8 mouse cellular contexts compared by ENCODE assay signal in genomic region chr7:74554608-74555311, GRCm38 (mm10). TPM values are rescaled to one million over a fixed set of nuclear protein-coding genes. Genes with fewer than 3 reads are reported as not detected.
DNase-seq lines count a peak whose midpoint lies in the region; ATAC-seq and TF ChIP-seq lines count a peak whose summit lies in the region.

Gene Slco3a1 (minus strand): TSS chr7:74554780.

- H3K4me3 ChIP-seq in forebrain, embryonic 13.5 days = peak within 1 kb of the TSS; percentile 72
- peak within 1 kb of the TSS; percentile 89 for H3K4me3 ChIP-seq in heart, postnatal 0 days (ENCODE audit: low read depth, low read length)
- H3K4me3 ChIP-seq in liver, embryonic 15.5 days (replicated peaks) = peak within 1 kb of the TSS; percentile 55
- H3K4me3 ChIP-seq in neural tube, embryonic 11.5 days (ENCODE audit: low read depth, low read length) = peak within 1 kb of the TSS; percentile 54
- H3K4me3 ChIP-seq in stomach, postnatal 0 days (ENCODE audit: low read depth, low read length) = peak within 1 kb of the TSS; percentile 79

- DNase-seq in CD4-positive helper T cell, adult 2 months (ENCODE audit: low read depth, low spot score) = peak; percentile 86
- DNase-seq in c-Kit-positive CD71-negative TER-119-negative erythroid progenitor cells, embryonic 14.5 days (ENCODE audit: low read depth) = peak; percentile 43
- DNase-seq in heart, postnatal 0 days (ENCODE audit: low spot score) = peak; percentile 53
- DNase-seq in kidney, postnatal 4 days = peak; percentile 76 to 86
- DNase-seq in neural tube, embryonic 11.5 days (ENCODE audit: low spot score) = peak; percentile 80
- DNase-seq in stomach, postnatal 0 days (ENCODE audit: low spot score) = peak; percentile 74

- peak; percentile 93 for ATAC-seq in forebrain, embryonic 13.5 days
- ATAC-seq in heart, postnatal 0 days (ENCODE audit: insufficient read depth, low read depth) = peak; percentile 66
- ATAC-seq in liver, embryonic 15.5 days (ENCODE audit: insufficient read depth) = peak; percentile 47
- peak; percentile 89 for ATAC-seq in neural tube, embryonic 11.5 days (ENCODE audit: insufficient read depth, low FRiP score, low TSS enrichment)
- peak; percentile 83 for ATAC-seq in stomach, postnatal 0 days (ENCODE audit: low FRiP score, low TSS enrichment)

- peak within 1 kb of the TSS; percentile 79 for H3K27ac ChIP-seq in forebrain, embryonic 13.5 days
- H3K27ac ChIP-seq in heart, postnatal 0 days (ENCODE audit: low read depth) = peak within 1 kb of the TSS; percentile 78
- no peak within 1 kb of the TSS for H3K27ac ChIP-seq in liver, embryonic 15.5 days (replicated peaks)
- peak within 1 kb of the TSS; percentile 54 for H3K27ac ChIP-seq in neural tube, embryonic 11.5 days (ENCODE audit: low read depth, low read length)
- peak within 1 kb of the TSS; percentile 80 for H3K27ac ChIP-seq in stomach, postnatal 0 days (replicated peaks)

- no peak for TF ChIP-seq EP300 in heart, postnatal 0 days (IDR thresholded peaks at IDR 0.05; ENCODE audit: low read depth)
- no peak for TF ChIP-seq EP300 in stomach, postnatal 0 days (optimal IDR thresholded peaks at IDR 0.05)

- H3K36me3 ChIP-seq in forebrain, embryonic 13.5 days (ENCODE audit: poor library complexity, severe bottlenecking) = no peaks in the 10 kb centered on the region
- no peaks in the 10 kb centered on the region for H3K36me3 ChIP-seq in heart, postnatal 0 days (replicated peaks; ENCODE audit: control insufficient read depth, insufficient read depth, low read length)
- no peaks in the 10 kb centered on the region for H3K36me3 ChIP-seq in liver, embryonic 15.5 days (replicated peaks)
- no peaks in the 10 kb centered on the region for H3K36me3 ChIP-seq in neural tube, embryonic 11.5 days (ENCODE audit: control insufficient read depth, insufficient read depth, low read length)
- no peaks in the 10 kb centered on the region for H3K36me3 ChIP-seq in stomach, postnatal 0 days (ENCODE audit: control insufficient read depth, insufficient read depth, low read length)

- H3K27me3 ChIP-seq in forebrain, embryonic 13.5 days = peaks cover 20% of the 10 kb centered on the region
- peaks cover 7% of the 10 kb centered on the region for H3K27me3 ChIP-seq in heart, postnatal 0 days (ENCODE audit: control insufficient read depth, insufficient read depth, low read length)
- H3K27me3 ChIP-seq in liver, embryonic 15.5 days = peaks cover 51% of the 10 kb centered on the region
- H3K27me3 ChIP-seq in neural tube, embryonic 11.5 days (ENCODE audit: control insufficient read depth, insufficient read depth, low read length) = peaks cover 6% of the 10 kb centered on the region; the same call in 1 of the 2 replicates
- H3K27me3 ChIP-seq in stomach, postnatal 0 days (ENCODE audit: control insufficient read depth, insufficient read depth, low read length) = no peaks in the 10 kb centered on the region

- H3K9me3 ChIP-seq in forebrain, embryonic 13.5 days (replicated peaks) = no peaks in the 10 kb centered on the region
- H3K9me3 ChIP-seq in heart, postnatal 0 days (replicated peaks; ENCODE audit: control insufficient read depth, low read length) = no peaks in the 10 kb centered on the region
- H3K9me3 ChIP-seq in liver, embryonic 15.5 days (replicated peaks) = no peaks in the 10 kb centered on the region
- H3K9me3 ChIP-seq in neural tube, embryonic 11.5 days (ENCODE audit: control insufficient read depth, low read length) = no peaks in the 10 kb centered on the region
- H3K9me3 ChIP-seq in stomach, postnatal 0 days (ENCODE audit: control insufficient read depth, low read length) = no peaks in the 10 kb centered on the region

- 2% methylated on average over 53 of the region's 66 CpGs for WGBS in forebrain, embryonic 13.5 days
- WGBS in heart, postnatal 0 days = 2% methylated on average over 56 of the region's 66 CpGs
- 1% methylated on average over 65 of the region's 66 CpGs for WGBS in liver, embryonic 15.5 days (ENCODE audit: insufficient replicate concordance)
- WGBS in neural tube, embryonic 11.5 days = 2% methylated on average over 51 of the region's 66 CpGs
- WGBS in stomach, postnatal 0 days = 3% methylated on average over 38 of the region's 66 CpGs

- peaks cover 26% of the 10 kb centered on the region for H3K4me1 ChIP-seq in forebrain, embryonic 13.5 days
- H3K4me1 ChIP-seq in heart, postnatal 0 days (ENCODE audit: control insufficient read depth, insufficient read depth) = peaks cover 10% of the 10 kb centered on the region; the same call in 1 of the 2 replicates
- peaks cover 6% of the 10 kb centered on the region; the same call in 1 of the 2 replicates for H3K4me1 ChIP-seq in liver, embryonic 15.5 days (replicated peaks)
- no peaks in the 10 kb centered on the region; the same call in 1 of the 2 replicates for H3K4me1 ChIP-seq in neural tube, embryonic 11.5 days (ENCODE audit: control insufficient read depth, insufficient read depth, low read length)
- H3K4me1 ChIP-seq in stomach, postnatal 0 days (replicated peaks; ENCODE audit: control insufficient read depth, insufficient read depth) = peaks cover 2% of the 10 kb centered on the region; the same call in 1 of the 2 replicates

- H3K4me2 ChIP-seq in forebrain, embryonic 13.5 days = peak within 1 kb of the TSS; percentile 87
- H3K4me2 ChIP-seq in heart, postnatal 0 days (ENCODE audit: low read depth, low read length) = peak within 1 kb of the TSS; percentile 99
- H3K4me2 ChIP-seq in liver, embryonic 15.5 days = peak within 1 kb of the TSS; percentile 73
- peak within 1 kb of the TSS; percentile 77 for H3K4me2 ChIP-seq in neural tube, embryonic 11.5 days (ENCODE audit: low read depth)
- H3K4me2 ChIP-seq in stomach, postnatal 0 days (replicated peaks; ENCODE audit: low read depth) = peak within 1 kb of the TSS; percentile 98

- H3K9ac ChIP-seq in forebrain, embryonic 13.5 days = peak within 1 kb of the TSS; percentile 83
- peak within 1 kb of the TSS; percentile 77 for H3K9ac ChIP-seq in heart, postnatal 0 days (replicated peaks; ENCODE audit: low read depth, low read length)
- no peak within 1 kb of the TSS; the same call in 1 of the 2 replicates for H3K9ac ChIP-seq in liver, embryonic 15.5 days
- peak within 1 kb of the TSS; percentile 73 for H3K9ac ChIP-seq in neural tube, embryonic 11.5 days (ENCODE audit: low read length)
- peak within 1 kb of the TSS; percentile 77 for H3K9ac ChIP-seq in stomach, postnatal 0 days (ENCODE audit: low read length)

- TF ChIP-seq CTCF in heart, postnatal 0 days (IDR thresholded peaks at IDR 0.05; ENCODE audit: low read depth) = peak; percentile 48
- TF ChIP-seq CTCF in stomach, postnatal 0 days (IDR thresholded peaks at IDR 0.05; ENCODE audit: low read depth) = peak; percentile 74

RNA-seq across cellular contexts. Expression of gene Slco3a1, which starts in this region (rescaled TPM):
- 14.0 and 16.5 TPM in 2 replicates for polyA plus RNA-seq in forebrain, embryonic 13.5 days (2015; fragmentation: Nextera tagmentation; extraction: Ambion mirVana)
- 19.3 and 24.8 TPM in 2 replicates for total RNA-seq in heart, postnatal 0 days (2014; rRNA removed; ENCODE audit: low replicate concordance)
- 10.2 and 10.5 TPM in 2 replicates for polyA plus RNA-seq in heart, postnatal 0 days (2015; fragmentation: Nextera tagmentation; extraction: Ambion mirVana)
- polyA plus RNA-seq in liver, embryonic 15.5 days (2015; fragmentation: Nextera tagmentation; extraction: Ambion mirVana) = 1.2 and 1.3 TPM in 2 replicates
- polyA plus RNA-seq in neural tube, embryonic 11.5 days (2014; fragmentation: Nextera tagmentation; extraction: Ambion mirVana) = 11.1 and 13.0 TPM in 2 replicates
- polyA plus RNA-seq in stomach, postnatal 0 days (2015; fragmentation: Nextera tagmentation; extraction: Ambion mirVana) = 9.0 and 9.1 TPM in 2 replicates
